Mouse (Mus musculus): Measurements from ENCODE around the gene Gls2.

Gls2 gene

GRCm38 (mm10) chr10:128231697-128232419, 37.6 kb downstream of the Gls2 start, which contains the start of gene Timeless:
Gene Timeless, plus strand, starts transcription at chr10:128232065.
- peak; percentile 85 for DNase-seq (ENCODE audit: low spot score)

- DNase-seq (ENCODE audit: low spot score): peak; percentile 53
Measured at GRCm38 (mm10) chr10:128232420-128232985, 38.2 kb downstream of the Gls2 start.

GRCm38 (mm10) chr10:128236321-128236720, 42.1 kb downstream of the Gls2 start:
- no peak for DNase-seq (ENCODE audit: low spot score)

GRCm38 (mm10) chr10:128237807-128238480, 43.7 kb downstream of the Gls2 start:
- DNase-seq (ENCODE audit: low spot score): no peak

GRCm38 (mm10) chr10:128239140-128239539, 44.9 kb downstream of the Gls2 start:
- no peak for DNase-seq (ENCODE audit: low spot score)

- DNase-seq (ENCODE audit: low spot score): no peak
Measured at GRCm38 (mm10) chr10:128240131-128240530, 45.9 kb downstream of the Gls2 start.

GRCm38 (mm10) chr10:128243252-128243651, 49.0 kb downstream of the Gls2 start:
- no peak for DNase-seq (ENCODE audit: low spot score)

GRCm38 (mm10) chr10:128244121-128244520, 49.9 kb downstream of the Gls2 start:
- no peak for DNase-seq (ENCODE audit: low spot score)

- DNase-seq (ENCODE audit: low spot score): no peak
Measured at GRCm38 (mm10) chr10:128247020-128247732, 52.9 kb downstream of the Gls2 start.

- no peak for DNase-seq (ENCODE audit: low spot score)
Measured at GRCm38 (mm10) chr10:128250565-128250964, 56.3 kb downstream of the Gls2 start.

- DNase-seq (ENCODE audit: low spot score): no peak
Measured at GRCm38 (mm10) chr10:128253677-128254255, 59.5 kb downstream of the Gls2 start, which contains the start of gene Apon. Gene Apon, plus strand, starts transcription at chr10:128254096.

- no peak for DNase-seq (ENCODE audit: low spot score)
Measured at GRCm38 (mm10) chr10:128255925-128256324, 61.7 kb downstream of the Gls2 start.

GRCm38 (mm10) chr10:128256328-128256727, 62.1 kb downstream of the Gls2 start:
- DNase-seq (ENCODE audit: low spot score): no peak

GRCm38 (mm10) chr10:128258953-128259352, 64.7 kb downstream of the Gls2 start:
- DNase-seq (ENCODE audit: low spot score): no peak

Data from urinary bladder, postnatal 14 days (tissue).